Mouse (Mus musculus): ENCODE measurements around the gene Rhox6. TPM values are rescaled to one million over a fixed set of nuclear protein-coding genes. Genes with fewer than 3 reads are reported as not detected.

The Rhox6 gene
- not detected for polyA plus RNA-seq (2015; fragmentation: Illumina TruSeq; extraction: RNeasy Lipid Tissue Mini Kit (QIAGEN cat#74804); ENCODE audit: insufficient read depth, low replicate concordance)

GRCm38 (mm10) chrX:37826610-37827009 is at the start of gene Rhox6:
Gene Rhox6 (plus strand): TSS chrX:37826910.

GRCm38 (mm10) chrX:37831386-37831785 is 4.7 kb downstream of the Rhox6 start, which contains the start of gene Rhox7a:
Gene Rhox7a (plus strand): TSS chrX:37831686.

GRCm38 (mm10) chrX:37878844-37879243 is 52.1 kb downstream of the Rhox6 start, which contains the start of gene Rhox8:
Gene Rhox8 (minus strand): TSS chrX:37878944.

Other genes starting within 250 kb of the Rhox6 start
- gene Rhox3f, start 245.9 kb upstream of the Rhox6 start, polyA plus RNA-seq (2015; fragmentation: Illumina TruSeq; extraction: RNeasy Lipid Tissue Mini Kit (QIAGEN cat#74804); ENCODE audit: insufficient read depth, low replicate concordance): not detected
- not detected for gene Rhox4f, start 219.2 kb upstream of the Rhox6 start, polyA plus RNA-seq (2015; fragmentation: Illumina TruSeq; extraction: RNeasy Lipid Tissue Mini Kit (QIAGEN cat#74804); ENCODE audit: insufficient read depth, low replicate concordance)
- not detected for gene Rhox3g, start 198.3 kb upstream of the Rhox6 start, polyA plus RNA-seq (2015; fragmentation: Illumina TruSeq; extraction: RNeasy Lipid Tissue Mini Kit (QIAGEN cat#74804); ENCODE audit: insufficient read depth, low replicate concordance)
- gene Rhox2g, start 183.4 kb upstream of the Rhox6 start, polyA plus RNA-seq (2015; fragmentation: Illumina TruSeq; extraction: RNeasy Lipid Tissue Mini Kit (QIAGEN cat#74804); ENCODE audit: insufficient read depth, low replicate concordance): not detected
- not detected for gene Rhox4g, start 175.6 kb upstream of the Rhox6 start, polyA plus RNA-seq (2015; fragmentation: Illumina TruSeq; extraction: RNeasy Lipid Tissue Mini Kit (QIAGEN cat#74804); ENCODE audit: insufficient read depth, low replicate concordance)
- gene Rhox3h, start 158.1 kb upstream of the Rhox6 start, polyA plus RNA-seq (2015; fragmentation: Illumina TruSeq; extraction: RNeasy Lipid Tissue Mini Kit (QIAGEN cat#74804); ENCODE audit: insufficient read depth, low replicate concordance): not detected
- gene Rhox2h, start 153.6 kb upstream of the Rhox6 start, polyA plus RNA-seq (2015; fragmentation: Illumina TruSeq; extraction: RNeasy Lipid Tissue Mini Kit (QIAGEN cat#74804); ENCODE audit: insufficient read depth, low replicate concordance): not detected
- not detected for gene Rhox5, start 22.1 kb upstream of the Rhox6 start, polyA plus RNA-seq (2015; fragmentation: Illumina TruSeq; extraction: RNeasy Lipid Tissue Mini Kit (QIAGEN cat#74804); ENCODE audit: insufficient read depth, low replicate concordance)
- gene Rhox7a, start 4.8 kb downstream of the Rhox6 start, polyA plus RNA-seq (2015; fragmentation: Illumina TruSeq; extraction: RNeasy Lipid Tissue Mini Kit (QIAGEN cat#74804); ENCODE audit: insufficient read depth, low replicate concordance): not detected
- not detected for gene Rhox8, start 52.0 kb downstream of the Rhox6 start, polyA plus RNA-seq (2015; fragmentation: Illumina TruSeq; extraction: RNeasy Lipid Tissue Mini Kit (QIAGEN cat#74804); ENCODE audit: insufficient read depth, low replicate concordance)
- gene Rhox7b, start 70.3 kb downstream of the Rhox6 start, polyA plus RNA-seq (2015; fragmentation: Illumina TruSeq; extraction: RNeasy Lipid Tissue Mini Kit (QIAGEN cat#74804); ENCODE audit: insufficient read depth, low replicate concordance): not detected
- gene Rhox9, start 74.9 kb downstream of the Rhox6 start, polyA plus RNA-seq (2015; fragmentation: Illumina TruSeq; extraction: RNeasy Lipid Tissue Mini Kit (QIAGEN cat#74804); ENCODE audit: insufficient read depth, low replicate concordance): not detected
- not detected for gene Btg1-ps1, start 191.9 kb downstream of the Rhox6 start, polyA plus RNA-seq (2015; fragmentation: Illumina TruSeq; extraction: RNeasy Lipid Tissue Mini Kit (QIAGEN cat#74804); ENCODE audit: insufficient read depth, low replicate concordance)
- not detected for gene Btg1-ps2, start 216.2 kb downstream of the Rhox6 start, polyA plus RNA-seq (2015; fragmentation: Illumina TruSeq; extraction: RNeasy Lipid Tissue Mini Kit (QIAGEN cat#74804); ENCODE audit: insufficient read depth, low replicate concordance)
- not detected for gene Rhox10, start 239.6 kb downstream of the Rhox6 start, polyA plus RNA-seq (2015; fragmentation: Illumina TruSeq; extraction: RNeasy Lipid Tissue Mini Kit (QIAGEN cat#74804); ENCODE audit: insufficient read depth, low replicate concordance)